Mouse (Mus musculus): ENCODE results near the gene Evi2b. TPM values are rescaled to one million over a fixed set of nuclear protein-coding genes. Genes with fewer than 3 reads are reported as not detected.
A peak's percentile ranks its signal among the peaks of the same experiment; 100 is the strongest.

Evi2b gene
- under 1 TPM; 0.24 to 0.59 TPM for total RNA-seq (2021)
- long read RNA-seq, experiment 1, partial matches to known transcripts = 0 of 1 reads
- long read RNA-seq, experiment 1, other reads (novel, unspliced or antisense) = 0 of 1 reads
- long read RNA-seq, experiment 2, partial matches to known transcripts = 0 of 1 reads
- long read RNA-seq, experiment 2, other reads (novel, unspliced or antisense) = 1 of 1 reads

- no peak for DNase-seq
- intact Hi-C loops (cut with DNase I; ENCODE audit: low total_unique reads) = no loop called here
Observed at GRCm38 (mm10) chr11:79523560-79524309, at the start of gene Evi2b. Gene Evi2b, minus strand, starts transcription at chr11:79523762.

GRCm38 (mm10) chr11:79570319-79570718 lies 46.8 kb upstream of the Evi2b start:
- DNase-seq = no peak
- intact Hi-C loops (cut with DNase I; ENCODE audit: low total_unique reads) = loop anchor here (5.0 kb wide), 1 partner anchor 93 kb away; no protein-coding TSS in a partner anchor

GRCm38 (mm10) chr11:79568197-79568911 lies 44.8 kb upstream of the Evi2b start:
- DNase-seq = no peak
- intact Hi-C loops (cut with DNase I; ENCODE audit: low total_unique reads) = no loop called here

- intact Hi-C loops (cut with DNase I; ENCODE audit: low total_unique reads) = no loop called here
Observed at GRCm38 (mm10) chr11:79566947-79567346, 43.4 kb upstream of the Evi2b start.

GRCm38 (mm10) chr11:79563493-79563892 lies 39.9 kb upstream of the Evi2b start:
- DNase-seq = no peak
- intact Hi-C loops (cut with DNase I; ENCODE audit: low total_unique reads) = no loop called here

More at GRCm38 (mm10) chr11:79566947-79567346, 43.4 kb upstream of the Evi2b start:
- DNase-seq = no peak

GRCm38 (mm10) chr11:79560536-79560935 lies 37.0 kb upstream of the Evi2b start:
- intact Hi-C loops (cut with DNase I; ENCODE audit: low total_unique reads) = no loop called here
- no peak for DNase-seq

- intact Hi-C loops (cut with DNase I; ENCODE audit: low total_unique reads) = no loop called here
- no peak for DNase-seq
Observed at GRCm38 (mm10) chr11:79552622-79553021, 29.1 kb upstream of the Evi2b start.

- DNase-seq = no peak
- intact Hi-C loops (cut with DNase I; ENCODE audit: low total_unique reads) = no loop called here
Observed at GRCm38 (mm10) chr11:79536293-79536692, 12.7 kb upstream of the Evi2b start.

- intact Hi-C loops (cut with DNase I; ENCODE audit: low total_unique reads) = no loop called here
- no peak for DNase-seq
Observed at GRCm38 (mm10) chr11:79535554-79535953, 12.0 kb upstream of the Evi2b start.

- peak; percentile 67 for DNase-seq
- intact Hi-C loops (cut with DNase I; ENCODE audit: low total_unique reads) = no loop called here
Observed at GRCm38 (mm10) chr11:79533950-79534690, 10.6 kb upstream of the Evi2b start.

GRCm38 (mm10) chr11:79533311-79533710 lies 9.7 kb upstream of the Evi2b start:
- intact Hi-C loops (cut with DNase I; ENCODE audit: low total_unique reads) = no loop called here
- DNase-seq = no peak

- DNase-seq = no peak
- intact Hi-C loops (cut with DNase I; ENCODE audit: low total_unique reads) = no loop called here
Observed at GRCm38 (mm10) chr11:79531485-79531884, 7.9 kb upstream of the Evi2b start.

- intact Hi-C loops (cut with DNase I; ENCODE audit: low total_unique reads) = no loop called here
- DNase-seq = no peak
Observed at GRCm38 (mm10) chr11:79530774-79531173, 7.2 kb upstream of the Evi2b start.

GRCm38 (mm10) chr11:79530333-79530761 lies 6.8 kb upstream of the Evi2b start, which contains the start of the genes Evi2 and Evi2a:
Gene Evi2, minus strand, starts transcription at chr11:79530589.
Gene Evi2a, minus strand, starts transcription at chr11:79530609.
- DNase-seq = peak; percentile 30
- intact Hi-C loops (cut with DNase I; ENCODE audit: low total_unique reads) = no loop called here

- no peak for DNase-seq
- intact Hi-C loops (cut with DNase I; ENCODE audit: low total_unique reads) = no loop called here
Observed at GRCm38 (mm10) chr11:79529736-79530135, 6.2 kb upstream of the Evi2b start.

- intact Hi-C loops (cut with DNase I; ENCODE audit: low total_unique reads) = no loop called here
Observed at GRCm38 (mm10) chr11:79529226-79529625, 5.7 kb upstream of the Evi2b start.

GRCm38 (mm10) chr11:79528601-79529000 lies 5.0 kb upstream of the Evi2b start:
- no peak for DNase-seq
- intact Hi-C loops (cut with DNase I; ENCODE audit: low total_unique reads) = no loop called here

More at GRCm38 (mm10) chr11:79529226-79529625, 5.7 kb upstream of the Evi2b start:
- no peak for DNase-seq

- intact Hi-C loops (cut with DNase I; ENCODE audit: low total_unique reads) = no loop called here
- no peak for DNase-seq
Observed at GRCm38 (mm10) chr11:79527739-79528384, 4.3 kb upstream of the Evi2b start.
